Mouse (Mus musculus) forebrain, embryonic 16.5 days (tissue): ENCODE results near the gene Atp6v1g3. TPM values are rescaled to one million over a fixed set of nuclear protein-coding genes. Genes with fewer than 3 reads are reported as not detected.

ENCODE experiments used
- ATAC-seq: fragments of 200-750 bp; cut with Nextera tagmentation; 2 replicates; pipeline ENCODE4 v1.8.0; 2017; ENCODE audit warnings: mild to moderate bottlenecking, moderate library complexity
- H3K27ac ChIP-seq: fragments of 300-500 bp; sonication (generic); 2 replicates; pipeline ENCODE4 v1.5.1; 2014; ENCODE audit warnings: low read length, control low read depth
- H3K27me3 ChIP-seq: fragments of 300-500 bp; sonication (generic); replicated peaks from 2 replicates; pipeline ENCODE4 v1.6.1; 2014; ENCODE audit warnings: low read length; ENCODE audit not compliant: control insufficient read depth, insufficient read depth
- H3K36me3 ChIP-seq: fragments of 300-500 bp; sonication (generic); 2 replicates; pipeline ENCODE4 v1.6.1; 2014; ENCODE audit not compliant: control insufficient read depth, insufficient read depth
- H3K4me1 ChIP-seq: fragments of 300-500 bp; sonication (generic); replicated peaks from 2 replicates; pipeline ENCODE4 v1.6.1; 2014; ENCODE audit warnings: low read length; ENCODE audit not compliant: control insufficient read depth, insufficient read depth
- H3K4me2 ChIP-seq: fragments of 300-500 bp; sonication (generic); 2 replicates; pipeline ENCODE4 v1.6.1; 2014; ENCODE audit warnings: mild to moderate bottlenecking, low read length, control low read depth
- H3K4me3 ChIP-seq: fragments of 300-500 bp; sonication (generic); replicated peaks from 2 replicates; pipeline ENCODE4 v1.5.1; 2014; ENCODE audit warnings: mild to moderate bottlenecking, low read length, control low read depth
- H3K9ac ChIP-seq: fragments of 300-500 bp; sonication (generic); replicated peaks from 2 replicates; pipeline ENCODE4 v1.6.1; 2014; ENCODE audit warnings: low read depth, low read length, control low read depth
- H3K9me3 ChIP-seq: fragments of 300-500 bp; sonication (generic); 2 replicates; pipeline ENCODE4 v1.6.1; 2016; ENCODE audit warnings: low read length; ENCODE audit not compliant: control insufficient read depth
- WGBS: fragments of 180-500 bp; shearing (Covaris S2); extraction: QIAGEN DNeasy Blood & Tissue Kit; methylation state at CpG from one replicate; pipeline ENCODE4 v1.1.7; 2014; 5-methylcytosine and 5-hydroxymethylcytosine counted together
- polyA plus RNA-seq: library from polyadenylated mRNA; unstranded; fragments of >200 nt; fragmentation: Nextera tagmentation; extraction: Ambion mirVana; gene quantifications from 2 replicates; pipeline ENCODE4 v1.2.1, GENCODE M21; 2015

Atp6v1g3 gene
- polyA plus RNA-seq = not detected in 2 replicates

GRCm38 (mm10) chr1:138273438-138273837 lies at the start of gene Atp6v1g3:
Atp6v1g3 (plus strand) TSS chr1:138273738.
- no peak for ATAC-seq

DNA sequence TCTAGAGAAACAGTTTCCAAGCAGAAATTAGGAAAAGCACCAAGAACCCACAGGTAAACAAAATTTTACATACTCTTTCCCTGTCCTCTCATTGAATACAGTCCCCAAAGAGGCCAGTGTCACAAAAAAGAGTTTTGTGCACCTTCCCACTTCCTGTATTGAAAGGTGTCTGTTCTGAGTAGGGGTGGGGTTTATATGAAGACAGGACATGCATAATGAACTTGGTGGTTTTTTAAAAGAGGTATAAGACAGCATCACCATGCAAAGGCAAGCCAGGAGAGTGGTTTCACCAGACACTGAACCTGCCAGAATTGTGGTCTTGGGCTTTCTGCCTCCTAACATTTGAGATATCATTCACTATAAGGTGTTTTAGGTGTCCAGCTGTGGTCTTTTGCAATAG lies 40.5 kb upstream of the Atp6v1g3 start:
- H3K36me3 ChIP-seq = no peaks in the 10 kb centered on the region
- no peaks in the 10 kb centered on the region for H3K9me3 ChIP-seq
- no peak overlapping the region for H3K4me2 ChIP-seq
- no peak overlapping the region for H3K27ac ChIP-seq
- no peak overlapping the region for H3K9ac ChIP-seq
- H3K4me1 ChIP-seq = no peaks in the 10 kb centered on the region
- no peak overlapping the region for H3K4me3 ChIP-seq
- no peak for ATAC-seq
- no peaks in the 10 kb centered on the region for H3K27me3 ChIP-seq

More at GRCm38 (mm10) chr1:138273438-138273837, at the start of gene Atp6v1g3:
- 97% methylated on average over 2 of the region's 2 CpGs for WGBS
- H3K4me1 ChIP-seq = no peaks in the 10 kb centered on the region
- H3K4me3 ChIP-seq = no peak within 1 kb of the TSS
- no peak within 1 kb of the TSS for H3K27ac ChIP-seq
- H3K9ac ChIP-seq = no peak within 1 kb of the TSS
- H3K4me2 ChIP-seq = no peak within 1 kb of the TSS
- no peaks in the 10 kb centered on the region for H3K9me3 ChIP-seq
- H3K36me3 ChIP-seq = no peaks in the 10 kb centered on the region
- H3K27me3 ChIP-seq = no peaks in the 10 kb centered on the region

DNA sequence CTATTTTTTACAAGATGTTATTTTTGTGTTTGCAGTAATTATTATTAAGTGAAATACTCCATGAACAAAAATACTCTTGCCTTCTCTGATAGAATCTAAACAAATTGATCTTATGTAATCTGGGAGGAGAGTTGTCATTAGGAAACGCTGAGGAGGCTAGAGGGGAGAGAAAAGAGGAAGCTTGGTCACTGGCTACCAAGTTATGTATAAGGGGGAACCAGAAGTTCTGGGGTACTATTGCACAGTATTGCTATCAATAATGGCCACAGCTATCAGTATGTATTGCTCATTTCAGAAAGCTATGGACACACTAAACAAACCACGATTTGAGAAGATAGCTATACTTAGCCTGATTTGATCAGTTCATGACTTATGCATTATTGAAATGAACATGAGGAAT lies 36.3 kb upstream of the Atp6v1g3 start:
- no peaks in the 10 kb centered on the region for H3K4me1 ChIP-seq
- H3K27ac ChIP-seq = no peak overlapping the region
- no peak overlapping the region for H3K4me2 ChIP-seq
- no peaks in the 10 kb centered on the region for H3K27me3 ChIP-seq
- H3K9me3 ChIP-seq = no peaks in the 10 kb centered on the region
- no peak overlapping the region for H3K4me3 ChIP-seq
- ATAC-seq = no peak
- no peaks in the 10 kb centered on the region for H3K36me3 ChIP-seq
- 93% methylated on average over 2 of the region's 2 CpGs for WGBS
- no peak overlapping the region for H3K9ac ChIP-seq

- H3K36me3 ChIP-seq = no peaks in the 10 kb centered on the region
- no peaks in the 10 kb centered on the region for H3K9me3 ChIP-seq
- H3K4me3 ChIP-seq = no peak overlapping the region
- no peak overlapping the region for H3K9ac ChIP-seq
- no peaks in the 10 kb centered on the region for H3K27me3 ChIP-seq
- no peak overlapping the region for H3K4me2 ChIP-seq
- WGBS = 53% methylated on average over 5 of the region's 5 CpGs
- ATAC-seq = peak; percentile 21; the same call in 1 of the 2 replicates
- peaks cover 12% of the 10 kb centered on the region for H3K4me1 ChIP-seq
- H3K27ac ChIP-seq = no peak overlapping the region; the same call in 1 of the 2 replicates
These were observed 29.6 kb upstream of the Atp6v1g3 start for GRCm38 (mm10) chr1:138243947-138244346.

DNA sequence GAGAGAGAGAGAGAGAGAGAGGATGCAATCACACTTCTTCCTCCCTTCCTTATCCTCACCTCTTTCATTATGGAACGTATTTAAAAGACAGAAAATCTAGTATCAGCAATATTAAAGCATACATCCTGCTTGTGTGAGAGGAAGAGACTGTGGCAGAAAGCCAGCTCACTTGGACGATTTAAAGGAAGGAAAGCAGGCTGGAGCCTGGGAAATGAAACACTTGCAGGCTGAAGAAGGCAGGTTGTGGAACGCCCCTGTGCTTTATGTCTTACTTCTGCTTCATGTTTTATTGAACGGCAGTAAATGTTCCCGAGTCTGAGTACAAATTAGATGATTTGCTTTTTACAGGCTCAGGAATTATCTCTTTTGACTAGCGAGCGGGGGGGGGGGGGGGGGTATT lies 29.1 kb upstream of the Atp6v1g3 start:
- H3K4me2 ChIP-seq = peak overlapping the region; percentile 4; the same call in 1 of the 2 replicates
- H3K9ac ChIP-seq = no peak overlapping the region
- H3K4me1 ChIP-seq = peaks cover 12% of the 10 kb centered on the region
- peak; percentile 57 for ATAC-seq
- no peaks in the 10 kb centered on the region for H3K36me3 ChIP-seq
- no peak overlapping the region for H3K4me3 ChIP-seq
- H3K9me3 ChIP-seq = no peaks in the 10 kb centered on the region
- peak overlapping the region; percentile 53 for H3K27ac ChIP-seq
- WGBS = 22% methylated on average over 7 of the region's 7 CpGs
- no peaks in the 10 kb centered on the region for H3K27me3 ChIP-seq

DNA sequence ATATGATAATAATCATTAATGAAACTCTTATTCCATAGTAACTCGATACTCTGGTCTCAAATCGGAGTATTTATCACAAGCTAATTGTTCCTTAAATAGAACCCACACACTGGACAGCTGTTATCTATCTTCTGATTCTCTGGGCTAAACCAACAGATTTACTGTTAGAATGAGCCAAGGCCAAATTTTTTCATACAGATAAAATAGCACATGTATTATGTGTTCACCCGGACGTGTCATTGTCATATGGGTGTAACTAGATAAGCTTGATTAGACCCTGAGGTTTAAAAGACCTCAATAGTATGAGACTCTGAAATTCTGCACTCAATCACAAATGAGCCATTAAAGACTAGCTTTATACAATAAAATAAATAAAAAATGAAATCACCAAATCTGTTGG lies 28.4 kb upstream of the Atp6v1g3 start:
- no peaks in the 10 kb centered on the region for H3K27me3 ChIP-seq
- H3K27ac ChIP-seq = peak overlapping the region; percentile 55; the same call in 1 of the 2 replicates
- no peak overlapping the region for H3K9ac ChIP-seq
- H3K4me1 ChIP-seq = peaks cover 12% of the 10 kb centered on the region
- no peak overlapping the region for H3K4me2 ChIP-seq
- H3K9me3 ChIP-seq = no peaks in the 10 kb centered on the region
- ATAC-seq = peak; percentile 43; the same call in 1 of the 2 replicates
- 67% methylated on average over 4 of the region's 4 CpGs for WGBS
- no peaks in the 10 kb centered on the region for H3K36me3 ChIP-seq
- no peak overlapping the region for H3K4me3 ChIP-seq

DNA sequence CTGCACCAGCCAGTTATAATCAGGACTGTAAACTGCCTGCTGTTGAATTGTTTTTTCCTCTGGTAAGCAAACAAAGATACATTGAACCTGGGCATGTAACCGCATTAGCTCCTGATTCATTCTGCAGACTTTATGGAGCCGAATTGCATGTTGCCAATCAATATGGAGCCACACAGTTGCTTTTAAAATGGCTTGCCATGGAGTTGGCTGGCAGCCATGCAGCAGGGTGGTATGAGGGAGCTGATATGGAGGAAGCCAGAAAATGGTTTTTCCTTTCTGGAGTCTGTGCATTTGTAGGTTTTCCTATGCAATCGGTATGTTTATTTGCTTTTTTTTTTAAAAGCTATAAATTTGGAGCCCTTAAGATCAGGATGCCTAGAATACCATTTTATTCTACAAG lies 28.0 kb upstream of the Atp6v1g3 start:
- no peaks in the 10 kb centered on the region for H3K36me3 ChIP-seq
- no peak overlapping the region for H3K4me2 ChIP-seq
- WGBS = 40% methylated on average over 3 of the region's 3 CpGs
- peak overlapping the region; percentile 55; the same call in 1 of the 2 replicates for H3K27ac ChIP-seq
- peaks cover 12% of the 10 kb centered on the region for H3K4me1 ChIP-seq
- no peaks in the 10 kb centered on the region for H3K9me3 ChIP-seq
- H3K4me3 ChIP-seq = no peak overlapping the region
- peak; percentile 87 for ATAC-seq
- H3K9ac ChIP-seq = no peak overlapping the region
- H3K27me3 ChIP-seq = no peaks in the 10 kb centered on the region

DNA sequence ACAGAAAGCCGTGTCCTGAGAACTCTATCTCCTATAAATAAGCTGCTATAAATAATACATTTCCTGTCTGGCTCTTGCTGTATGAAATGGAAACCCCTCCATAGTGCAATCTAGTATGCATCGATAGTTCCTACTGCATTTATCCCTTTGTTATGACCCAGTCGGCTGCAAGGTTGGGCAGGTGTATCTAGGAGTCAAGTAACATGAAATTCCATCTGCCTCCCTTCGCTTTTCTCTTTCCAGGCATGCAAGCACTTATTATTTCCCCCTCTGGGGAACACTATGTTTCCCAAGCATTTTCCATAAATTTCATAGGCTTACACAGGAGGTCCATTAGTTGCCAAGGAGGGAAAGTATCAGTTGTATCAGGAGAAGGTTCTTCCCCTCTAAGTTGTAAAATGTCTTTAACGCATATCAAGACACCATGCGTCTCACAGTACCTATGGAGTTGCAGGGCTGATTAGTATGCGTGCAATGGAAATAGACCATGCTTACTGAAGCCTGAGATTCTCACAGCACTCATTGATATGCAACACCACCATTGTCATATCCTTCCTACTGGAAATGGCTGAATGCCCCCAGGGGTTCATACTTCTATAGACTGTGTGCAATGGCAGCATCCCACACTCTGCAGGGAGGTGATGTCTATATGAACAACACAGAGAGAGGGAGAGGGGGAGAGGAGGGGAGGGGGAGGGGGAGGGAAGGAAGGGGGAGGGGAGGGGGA lies 26.9 kb upstream of the Atp6v1g3 start:
- Histone ChIP-seq H3K36me3 (no peaks in the 10 kb centered on the region), H3K9ac (no peak overlapping the region), H3K9me3 (no peaks in the 10 kb centered on the region), H3K27ac (no peak overlapping the region), H3K27me3 (no peaks in the 10 kb centered on the region), H3K4me2 (no peak overlapping the region), H3K4me1 (peaks cover 12% of the 10 kb centered on the region), H3K4me3 (no peak overlapping the region)
- ATAC-seq = no peak
- WGBS = 82% methylated on average over 7 of the region's 7 CpGs

- Histone ChIP-seq H3K27ac (no peak overlapping the region), H3K9me3 (no peaks in the 10 kb centered on the region), H3K4me3 (no peak overlapping the region), H3K27me3 (no peaks in the 10 kb centered on the region), H3K4me2 (no peak overlapping the region), H3K36me3 (no peaks in the 10 kb centered on the region), H3K9ac (no peak overlapping the region), H3K4me1 (peaks cover 12% of the 10 kb centered on the region)
- WGBS = 91% methylated on average over 8 of the region's 8 CpGs
- ATAC-seq = no peak
These were observed 25.6 kb upstream of the Atp6v1g3 start for GRCm38 (mm10) chr1:138247699-138248483.
